Mouse (Mus musculus) G1E (cell line): ENCODE measurements around the gene Rrm2.

Source experiments
- CTCF ChIP-seq: IDR thresholded peaks from 2 replicates; pipeline ENCODE4 v1.5.1; 2012; ENCODE audit warnings: low read depth, low read length, inconsistent platforms, mixed read lengths
- GATA1 ChIP-seq: IDR thresholded peaks from 2 replicates; pipeline ENCODE4 v1.6.1; 2012; ENCODE audit warnings: borderline replicate concordance, low read length, inconsistent platforms, mixed read lengths
- TAL1 ChIP-seq: conservative IDR thresholded peaks from 2 replicates; pipeline ENCODE4 v1.6.1; 2012; ENCODE audit warnings: low read depth, low read length, inconsistent platforms, mixed read lengths

- TF ChIP-seq CTCF (no peak), TAL1 (no peak), GATA1 (no peak)
Measured at GRCm38 (mm10) chr12:24699578-24699977, 8.5 kb upstream of the Rrm2 start.
